Mouse (Mus musculus) urinary bladder, postnatal 14 days (tissue): ENCODE results near the gene Sh2d5.

Experiments used
- DNase-seq: peaks from one replicate; pipeline ENCODE4 v3.0.0; 2021; ENCODE audit warnings: low spot score

Sh2d5 gene

DNA sequence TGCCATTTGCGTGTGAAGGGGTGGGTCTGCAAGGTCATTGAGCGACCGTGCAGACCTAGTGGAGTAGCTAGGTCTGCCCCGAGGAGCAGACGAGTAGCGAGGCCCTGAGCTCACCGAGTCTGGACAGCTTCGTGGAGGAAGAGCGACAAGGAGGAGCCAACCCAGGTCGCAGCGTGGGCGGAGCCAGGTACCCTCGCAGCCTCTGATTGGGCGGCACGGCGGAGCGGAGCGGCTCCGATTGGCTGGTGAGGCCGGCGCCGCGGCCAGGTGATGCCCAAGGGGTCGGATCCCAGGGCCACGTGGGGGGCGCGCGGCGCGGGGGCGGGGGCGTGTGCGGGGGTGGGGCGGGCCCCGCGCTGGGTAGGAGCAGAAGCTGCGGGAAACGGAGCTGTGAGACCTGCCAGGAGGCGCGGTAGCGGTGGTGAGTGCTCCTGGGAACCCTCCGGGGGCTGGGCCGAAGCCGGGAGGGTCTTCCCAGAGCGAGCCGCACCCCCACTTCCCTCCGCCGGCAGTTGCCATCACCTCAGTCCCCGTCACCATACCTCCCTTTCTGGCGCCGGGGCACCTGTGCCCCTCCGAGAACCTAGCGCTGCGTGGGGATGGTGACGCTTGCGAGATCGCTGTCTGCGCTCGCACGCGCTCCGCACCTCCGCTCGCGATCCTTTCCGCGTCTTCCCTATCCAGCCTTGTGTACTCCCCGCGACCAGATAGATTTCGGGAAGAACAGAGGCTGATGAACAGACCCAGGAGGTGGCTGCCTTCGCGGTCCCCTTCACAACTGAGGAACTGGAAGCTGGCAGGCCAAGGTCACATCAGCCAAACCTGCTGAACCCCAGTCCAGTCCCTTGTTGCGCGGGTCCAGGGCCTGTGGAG lies at the start of gene Sh2d5, which contains the start of gene Kif17:
Gene Sh2d5, plus strand, starts transcription at position 316 of the 873 bp plus-strand sequence.
Gene Kif17, plus strand, starts transcription at position 348 of the 873 bp plus-strand sequence.
- DNase-seq, result peak; percentile 66

DNA sequence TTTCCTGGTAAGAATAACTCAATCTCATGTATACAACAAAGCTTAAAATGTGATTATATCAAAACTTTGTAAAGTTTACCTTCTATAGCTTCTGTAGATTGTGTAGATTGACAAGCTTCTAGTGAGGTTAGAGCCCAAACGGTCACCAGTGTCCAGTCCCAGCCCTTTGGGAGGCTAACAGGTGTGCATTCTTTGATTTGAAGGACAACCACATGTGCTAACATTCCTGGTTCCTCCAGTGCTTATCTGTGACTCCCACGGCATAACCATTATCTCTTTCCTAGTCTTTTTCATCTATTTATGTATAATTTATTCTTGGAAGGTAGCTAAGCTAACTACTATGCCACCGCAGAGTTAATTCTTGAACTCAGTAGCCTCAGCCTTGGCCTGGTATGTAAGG lies 49.4 kb upstream of the Sh2d5 start:
- DNase-seq, result no peak

DNA sequence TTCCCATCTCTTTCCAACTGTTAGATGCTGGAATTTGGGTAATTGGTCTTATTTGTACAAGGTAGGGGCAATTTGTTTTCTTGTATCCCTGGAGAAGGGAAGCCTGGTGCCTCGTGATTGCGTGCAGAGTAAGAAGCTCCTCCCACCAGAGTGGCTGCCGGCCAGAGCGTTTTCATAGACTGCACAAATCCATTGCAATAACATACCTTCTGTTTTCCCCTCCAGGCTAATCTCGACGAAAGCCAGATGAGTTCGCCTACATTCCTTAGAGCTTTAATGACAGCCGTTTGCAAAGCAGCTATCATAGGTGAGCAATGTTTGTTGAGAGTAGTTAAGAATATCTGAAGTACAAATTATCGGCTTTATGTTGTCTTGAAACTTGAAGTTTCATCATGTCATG lies 48.5 kb upstream of the Sh2d5 start:
- no peak for DNase-seq

DNA sequence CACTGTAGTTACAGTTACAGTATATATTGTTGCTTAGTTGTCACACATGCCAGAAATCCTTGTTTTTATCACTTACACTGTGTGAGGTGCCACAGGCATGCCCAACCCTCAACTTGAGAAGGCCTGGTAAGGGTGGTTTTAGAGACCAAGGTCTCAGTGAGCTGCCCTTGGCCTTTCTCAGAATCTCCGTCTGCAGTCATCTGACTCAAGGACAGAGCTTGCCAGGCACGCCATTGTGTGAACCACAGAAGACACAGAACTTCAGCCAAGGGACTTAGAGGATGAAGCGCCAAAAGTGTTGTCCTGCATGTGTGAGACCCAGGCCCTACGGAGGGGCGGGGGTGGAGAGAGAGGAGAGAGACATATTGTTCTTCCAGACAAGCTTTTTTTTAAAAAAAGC lies 40.1 kb upstream of the Sh2d5 start:
- no peak for DNase-seq

DNA sequence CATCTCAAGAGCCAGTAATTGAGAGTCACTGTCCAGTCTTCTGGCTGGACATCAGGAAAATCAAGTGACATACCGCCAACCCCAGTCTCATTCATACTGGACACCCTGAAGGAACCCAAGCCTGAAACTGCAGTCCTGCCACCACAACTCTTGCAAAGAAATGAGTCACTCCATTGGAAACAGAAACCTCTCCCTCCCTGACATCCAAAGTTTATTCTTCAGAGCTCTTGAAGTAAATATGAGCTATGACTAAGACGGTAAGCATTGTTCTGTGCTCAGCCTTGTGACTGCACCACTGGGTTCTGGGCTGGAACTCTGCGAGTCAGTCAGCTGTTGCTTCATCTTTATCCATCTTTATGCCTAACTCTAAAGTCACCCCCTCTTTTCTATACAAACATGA lies 36.3 kb upstream of the Sh2d5 start:
- DNase-seq, result peak; percentile 33

DNA sequence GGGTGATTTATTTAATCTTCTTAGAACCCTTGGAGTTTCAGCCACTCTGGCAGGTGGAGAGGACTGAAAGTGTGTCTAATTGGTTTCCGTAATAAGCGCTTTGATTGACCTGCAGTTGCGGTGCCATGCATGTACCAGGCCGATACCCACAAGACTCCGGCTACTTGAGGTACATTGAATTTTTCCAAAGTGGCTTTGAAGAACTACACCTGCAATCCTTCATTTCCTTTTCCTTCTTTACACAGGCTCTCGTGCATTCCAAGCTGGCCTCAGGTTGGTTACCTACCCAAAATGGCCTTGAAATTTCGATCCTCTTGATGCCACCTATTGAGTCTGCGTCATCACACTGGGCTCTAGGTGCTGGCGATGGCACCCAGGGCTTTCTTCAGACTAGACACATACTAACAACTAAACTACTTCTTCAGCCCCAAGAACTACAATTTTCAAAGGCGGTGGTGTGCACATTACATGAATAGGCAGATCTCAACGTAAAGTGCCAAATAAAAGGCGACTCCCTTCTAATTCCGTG lies 34.5 kb upstream of the Sh2d5 start:
- DNase-seq, result no peak

DNA sequence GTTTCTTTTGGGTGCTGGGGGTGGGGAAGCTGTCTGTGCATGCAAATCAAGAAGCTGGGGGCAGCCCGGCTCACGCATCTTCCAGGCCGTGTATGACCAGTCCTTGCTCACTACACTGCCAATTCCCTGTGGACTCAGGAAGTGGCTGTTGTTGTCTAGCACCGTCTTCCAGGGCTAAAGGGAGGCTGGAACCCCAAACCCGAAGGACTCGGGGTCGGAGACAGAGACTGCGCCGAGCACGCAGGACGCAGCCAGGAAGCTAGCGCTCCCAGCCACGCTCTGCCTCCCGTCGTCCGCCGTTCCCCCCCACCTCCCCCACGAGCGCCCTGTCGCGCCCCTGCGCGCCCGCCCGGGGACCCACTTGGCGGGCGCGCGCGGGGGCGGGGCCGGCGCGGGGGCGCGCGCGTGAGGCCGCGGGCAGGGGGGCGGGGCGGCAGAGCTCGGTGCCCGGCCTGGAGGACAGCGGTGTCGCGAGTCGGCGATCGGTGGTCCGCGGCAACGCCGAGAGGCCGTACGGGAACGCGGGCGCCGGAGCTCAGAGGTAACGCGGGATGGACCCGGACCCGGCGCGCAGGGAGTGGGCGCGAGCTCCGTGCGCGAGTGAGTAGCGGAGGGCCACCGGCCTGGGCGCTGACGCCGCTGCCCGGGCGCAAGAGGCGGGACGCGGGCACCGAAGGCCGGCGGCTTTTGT lies 33.9 kb upstream of the Sh2d5 start, which contains the start of gene Hp1bp3:
Gene Hp1bp3, plus strand, starts transcription at position 97 of the 691 bp plus-strand sequence.
- peak; percentile 73 for DNase-seq

DNA sequence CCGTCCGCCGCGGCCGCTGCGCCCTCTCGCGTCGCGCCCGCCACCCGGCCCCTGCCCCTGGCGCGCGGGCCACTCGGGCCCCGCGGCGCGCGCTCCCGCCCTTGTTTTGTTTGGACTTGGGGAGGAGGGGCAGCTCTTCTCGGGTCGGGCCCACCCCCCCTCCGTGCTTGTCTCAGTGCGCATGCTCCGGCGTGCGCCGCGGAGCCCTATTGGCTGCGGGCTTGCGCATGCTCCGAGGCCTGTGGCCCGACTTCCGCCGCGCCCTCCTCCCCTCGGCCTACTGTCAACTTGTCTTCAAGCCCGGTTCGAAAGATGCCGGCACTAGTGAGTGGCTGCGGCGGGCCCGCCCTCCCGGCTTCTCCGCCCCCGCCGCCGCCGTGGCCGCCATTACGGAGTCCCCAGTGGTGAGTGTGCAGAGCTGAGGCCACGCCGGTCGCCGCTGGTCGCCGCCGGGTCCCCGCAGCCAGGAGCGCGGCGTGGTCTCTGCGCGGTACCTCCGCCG lies 33.3 kb upstream of the Sh2d5 start:
- DNase-seq, result peak; percentile 98

DNA sequence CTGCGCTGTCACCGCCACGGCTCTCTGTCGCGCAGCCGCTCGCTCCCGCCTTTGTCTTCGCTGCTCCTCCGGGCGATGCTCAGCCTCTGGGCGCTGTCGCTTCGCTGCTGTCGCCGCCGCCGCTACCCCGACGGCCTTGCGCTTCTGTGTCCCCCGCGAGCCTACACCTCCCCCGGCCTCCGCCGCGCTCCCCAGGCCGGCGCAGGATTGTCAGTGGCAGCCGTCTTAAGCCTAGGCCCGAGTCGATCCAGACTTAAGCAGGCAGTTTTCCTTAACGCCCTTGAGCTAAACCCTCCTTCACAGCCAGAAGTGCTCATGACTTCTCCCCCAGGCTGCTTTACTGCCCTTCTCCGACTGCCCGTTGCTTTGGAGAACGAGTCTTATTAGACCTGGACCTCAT lies 32.8 kb upstream of the Sh2d5 start:
- DNase-seq, result no peak

DNA sequence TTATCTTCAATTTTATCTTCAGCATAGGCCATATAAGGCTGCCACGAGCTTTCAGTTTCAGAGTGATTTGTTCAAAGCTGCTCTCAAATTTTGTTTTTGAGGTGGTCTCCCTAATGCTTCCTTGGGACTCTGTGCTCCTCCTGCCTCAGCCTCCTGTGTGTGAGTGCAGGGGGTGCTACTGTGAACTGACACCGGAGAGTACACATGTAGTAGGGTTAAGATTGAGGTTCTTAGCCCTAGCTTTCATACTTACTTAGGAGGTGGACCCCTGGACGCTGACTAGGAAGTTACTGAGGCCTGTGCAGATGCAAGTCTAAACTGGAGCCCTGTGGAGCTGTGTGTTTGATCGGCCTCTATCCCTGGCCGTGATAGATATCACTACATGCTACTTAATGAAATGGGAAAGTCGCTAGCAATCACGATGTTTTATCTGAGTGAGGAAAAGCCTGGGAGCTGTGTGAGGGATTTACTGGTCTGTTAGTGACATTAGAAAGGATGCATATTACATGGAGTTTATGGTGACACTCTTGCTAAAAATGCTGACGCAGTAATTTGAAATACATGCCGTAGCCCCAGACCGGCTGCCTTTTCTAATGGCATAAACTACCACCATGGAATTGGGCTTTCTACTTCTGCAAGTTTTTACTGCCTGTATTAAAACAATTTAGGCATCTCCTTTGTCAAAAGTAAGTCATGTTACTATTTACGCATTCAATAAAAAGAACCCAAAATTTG lies 32.1 kb upstream of the Sh2d5 start:
- DNase-seq, result no peak

DNA sequence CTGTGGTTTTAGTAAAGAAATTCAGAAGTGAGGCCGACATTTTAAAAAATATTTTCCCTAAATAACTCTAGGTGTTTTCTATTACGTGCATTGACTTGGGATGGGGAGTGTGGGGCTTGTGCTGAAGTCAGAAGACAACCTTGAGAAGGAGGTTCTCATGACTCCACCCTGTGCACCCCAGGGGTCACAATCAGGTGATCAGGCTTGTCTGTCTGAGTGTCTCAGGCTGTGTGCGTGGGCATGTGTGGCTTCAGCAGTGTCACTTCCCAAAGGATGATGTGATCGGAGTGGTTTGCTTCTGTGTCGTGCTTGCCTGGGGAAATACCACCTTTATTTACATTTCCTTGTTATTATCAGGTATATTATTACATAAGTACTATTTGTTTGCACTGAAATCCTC lies 30.9 kb upstream of the Sh2d5 start:
- no peak for DNase-seq

DNA sequence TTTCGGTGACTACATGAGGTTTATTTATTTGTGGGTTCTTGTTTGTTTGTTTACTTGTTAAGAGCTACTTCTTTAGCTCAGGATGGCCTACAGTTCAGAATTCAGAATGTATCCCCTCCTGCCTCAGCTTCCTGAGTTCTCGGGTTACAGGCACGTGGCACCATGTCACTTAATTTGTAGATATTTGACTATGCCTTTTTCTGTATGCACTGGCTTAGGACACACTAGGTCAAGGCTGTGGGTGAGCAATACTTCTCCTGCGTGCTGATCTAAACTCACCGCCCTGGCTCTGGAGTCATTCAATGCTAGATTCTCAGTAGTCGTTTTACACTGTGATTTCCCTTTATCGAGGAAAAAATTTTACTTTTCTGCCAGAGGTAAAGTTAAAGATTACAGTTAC lies 29.4 kb upstream of the Sh2d5 start:
- DNase-seq, result no peak

DNA sequence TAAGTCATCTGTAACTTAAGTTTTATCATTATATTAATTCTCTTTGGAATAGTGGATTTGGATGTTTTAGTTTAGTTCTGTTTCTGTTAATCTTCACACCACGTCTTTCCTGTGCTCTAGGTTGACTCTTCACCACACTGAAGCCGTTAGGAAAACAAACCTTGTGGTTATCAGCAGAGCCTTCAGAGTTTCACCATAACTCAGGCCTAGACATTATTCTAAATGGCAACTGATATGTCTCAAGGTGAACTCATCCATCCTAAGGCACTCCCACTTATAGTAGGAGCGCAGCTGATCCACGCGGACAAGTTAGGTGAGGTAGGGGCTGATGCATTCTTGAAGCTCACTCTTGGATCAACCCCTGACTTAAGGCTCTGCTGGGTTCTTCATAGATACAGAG lies 28.8 kb upstream of the Sh2d5 start:
- DNase-seq, result no peak

DNA sequence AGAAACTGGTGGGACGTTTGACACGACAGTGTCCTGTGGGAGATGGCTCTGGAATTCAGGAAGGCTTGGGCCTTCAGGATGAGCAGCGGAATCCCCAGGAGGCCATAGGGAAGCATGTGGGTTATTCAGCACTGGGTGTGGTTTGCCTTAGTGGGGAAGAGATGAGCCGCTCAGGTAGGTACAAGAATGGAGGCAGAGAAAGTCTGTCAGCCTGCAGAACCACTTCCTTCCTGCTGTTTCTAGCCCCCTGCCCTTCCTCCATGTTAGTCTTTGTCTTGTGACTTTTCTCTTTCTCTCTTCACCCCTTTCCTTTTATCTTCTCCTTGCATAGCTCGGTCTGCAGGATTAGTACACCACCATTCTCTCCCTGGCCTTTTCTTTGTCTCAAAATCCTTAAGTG lies 27.8 kb upstream of the Sh2d5 start:
- DNase-seq, result no peak

DNA sequence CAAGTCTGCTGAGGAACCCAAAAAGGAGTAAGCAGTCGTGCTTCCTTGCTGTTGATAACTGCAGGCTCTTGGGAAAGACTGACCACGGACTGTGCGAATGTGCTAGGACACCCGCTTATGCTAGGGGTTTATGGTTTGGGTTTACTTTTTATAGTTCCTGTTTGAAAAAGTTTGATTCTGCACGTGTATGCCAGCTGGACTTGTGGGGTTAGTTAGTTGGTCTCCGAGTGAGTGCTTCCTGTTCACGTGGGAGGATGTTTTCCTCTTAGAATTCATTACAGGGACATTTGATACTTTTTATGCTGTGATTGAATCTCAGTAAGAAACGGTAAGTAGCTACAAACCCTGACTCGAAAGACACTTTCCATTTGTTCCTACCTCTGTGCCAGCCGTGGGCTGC lies 26.6 kb upstream of the Sh2d5 start:
- no peak for DNase-seq

DNA sequence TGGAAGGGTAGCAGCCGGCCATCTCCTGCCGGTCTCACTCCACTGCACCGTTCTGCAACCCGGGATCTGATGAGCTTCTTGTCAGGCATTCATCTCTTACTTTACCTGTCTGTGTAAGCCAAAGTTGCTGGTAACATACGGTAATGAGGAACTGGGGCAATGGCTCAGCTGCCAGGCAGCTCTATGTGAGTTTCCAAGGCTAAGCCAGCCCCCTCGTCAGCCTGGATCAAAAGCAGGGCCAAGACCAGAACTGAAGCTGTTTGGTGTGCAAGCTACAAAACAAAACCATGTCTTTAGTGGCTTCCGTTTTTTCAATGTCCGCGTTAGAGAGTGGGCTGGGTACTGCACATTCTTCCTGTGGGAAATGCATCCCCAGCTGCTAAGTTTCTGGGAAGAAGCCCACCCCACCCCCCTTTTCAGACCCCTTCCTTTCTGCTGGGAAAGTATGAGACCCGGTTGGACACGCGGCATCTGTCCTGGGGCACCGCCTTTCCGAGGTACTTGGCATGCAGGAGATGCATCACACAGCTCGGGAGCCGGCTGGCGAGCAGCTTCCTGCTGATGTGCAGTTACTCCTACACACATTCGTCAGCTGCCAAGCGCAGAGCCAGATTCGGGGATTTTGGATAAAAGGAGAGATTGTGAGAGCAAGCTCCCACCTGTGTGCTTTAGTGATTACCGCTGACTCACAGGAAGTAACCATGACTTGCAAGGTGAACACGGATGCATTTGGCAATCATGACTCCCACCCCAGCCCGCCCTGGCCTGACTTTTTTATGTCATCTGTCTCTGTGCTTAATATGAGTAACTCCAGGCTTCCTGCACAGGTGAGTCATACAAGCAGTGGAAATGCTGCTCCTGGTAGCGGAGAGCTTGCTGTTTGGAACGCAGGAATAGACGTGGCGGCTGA lies 3.2 kb upstream of the Sh2d5 start:
- DNase-seq, result peak; percentile 30

DNA sequence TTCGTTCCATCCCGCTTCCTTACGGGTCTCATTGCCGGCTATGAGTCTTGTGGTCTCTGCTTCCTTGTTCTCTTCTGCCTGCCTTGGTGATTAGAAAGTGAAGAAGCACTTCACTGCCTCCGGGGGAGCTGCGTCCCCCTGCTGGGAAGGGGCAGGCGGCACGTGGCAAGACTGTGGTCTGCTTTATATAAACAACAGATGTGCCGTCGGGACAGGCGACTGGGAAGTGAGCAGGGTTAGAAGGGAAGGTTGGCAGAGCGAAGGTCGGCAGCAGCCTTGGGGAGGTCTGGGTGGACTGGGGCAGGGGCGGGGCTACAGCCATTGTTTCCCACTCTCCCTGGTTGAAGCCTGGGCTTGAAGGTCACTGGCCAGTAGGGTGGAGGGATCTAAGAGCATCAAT lies 1.6 kb downstream of the Sh2d5 start:
- no peak for DNase-seq

DNA sequence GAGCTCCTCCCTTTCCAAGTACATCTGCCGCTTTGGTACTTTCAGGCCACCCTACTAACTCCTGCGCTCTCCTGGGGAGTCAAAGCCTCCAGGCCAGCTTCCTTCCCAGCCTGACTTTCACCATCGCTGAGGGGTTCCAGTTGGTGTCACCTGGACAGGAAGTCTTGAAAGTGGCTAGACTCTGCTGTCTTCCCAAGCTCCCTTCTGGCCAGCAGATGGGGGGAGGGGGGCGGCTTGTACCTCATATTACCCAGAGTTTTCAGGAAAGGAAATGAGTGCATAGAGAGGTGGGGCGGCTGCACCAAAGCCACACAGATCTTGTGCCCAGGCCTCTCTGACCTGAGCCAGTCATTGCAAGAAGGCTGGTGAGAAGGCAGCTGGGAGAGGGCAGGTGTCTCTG lies 2.0 kb downstream of the Sh2d5 start:
- DNase-seq, result no peak

DNA sequence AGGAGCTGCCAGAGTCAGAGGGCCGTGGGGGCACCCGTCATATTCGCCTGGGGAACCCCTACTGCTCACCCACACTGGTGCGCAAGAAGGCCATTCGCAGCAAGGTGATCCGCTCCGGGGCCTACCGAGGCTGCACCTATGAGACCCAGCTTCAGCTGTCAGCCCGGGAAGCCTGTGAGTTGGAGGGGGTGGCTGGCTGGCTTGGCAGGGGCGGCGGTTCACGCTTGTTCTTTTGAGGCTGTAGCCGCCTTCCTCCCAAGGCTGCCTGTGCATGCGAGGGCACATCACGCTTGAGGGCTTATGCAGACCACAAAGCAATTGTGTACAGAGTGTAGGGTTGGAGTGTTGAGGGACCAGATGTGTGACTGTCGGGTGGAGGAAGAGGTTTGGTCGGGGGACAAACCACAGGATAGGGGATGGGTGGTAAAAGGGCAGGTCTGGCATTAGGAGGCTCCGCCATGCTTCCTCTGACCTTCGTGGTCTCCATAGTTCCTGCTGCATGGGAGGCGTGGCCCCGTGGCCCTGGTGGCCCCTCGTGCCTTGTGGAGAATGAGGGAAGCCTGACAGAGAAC lies 7.0 kb downstream of the Sh2d5 start:
- no peak for DNase-seq

DNA sequence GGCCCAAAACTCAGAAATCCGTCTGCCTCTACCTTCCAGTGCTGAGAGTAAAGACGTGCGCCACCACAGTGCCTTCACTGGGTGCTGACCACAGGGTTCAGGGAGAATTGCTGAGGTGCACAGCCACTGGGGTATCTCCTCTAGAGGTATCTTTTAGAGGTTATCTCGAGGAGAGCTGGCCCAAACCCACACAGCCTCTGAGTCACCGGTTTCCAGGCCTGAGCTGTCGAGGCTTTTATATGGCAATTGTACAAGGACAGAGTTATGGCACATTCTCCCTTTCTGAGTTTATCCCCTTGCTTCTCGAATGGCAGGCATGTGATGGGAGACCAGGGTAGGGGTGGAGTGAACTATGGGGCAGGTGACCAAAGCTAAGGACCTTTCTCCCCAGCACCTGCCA lies 8.5 kb downstream of the Sh2d5 start:
- DNase-seq, result no peak

DNA sequence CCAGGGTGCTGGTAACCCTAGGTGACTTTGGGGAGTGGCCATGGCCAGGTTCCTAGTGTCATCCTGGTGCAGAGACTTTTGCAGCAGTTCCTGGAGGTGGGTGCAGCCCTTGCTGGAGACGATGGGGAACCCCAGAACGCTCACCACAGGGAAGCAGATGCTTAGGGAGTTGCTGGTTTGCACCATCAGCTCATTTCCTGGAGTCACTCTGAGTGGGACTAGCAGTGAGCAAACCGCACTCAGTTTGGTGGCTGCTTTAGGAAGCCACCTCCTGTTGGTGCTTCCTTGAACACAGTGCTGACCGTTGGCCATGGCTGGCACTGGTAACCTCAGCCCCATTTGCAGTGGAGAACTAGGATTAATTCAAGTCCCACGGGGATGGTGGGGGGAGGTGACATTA lies 9.3 kb downstream of the Sh2d5 start:
- no peak for DNase-seq
